Mouse (Mus musculus) cerebellum, postnatal 36 days (tissue): ENCODE results near the gene Tnfsfm13.
A peak's percentile ranks its signal among the peaks of the same experiment; 100 is the strongest.
"Not testable (repeated sequence)": the region's sequence is repeated elsewhere in the genome, so short reads cannot be mapped to it uniquely, and the experiment has no call there.

Source experiments
- DNase-seq, 2 experiments: peaks; one replicate each; pipeline ENCODE4 v3.0.0; 2021 to 2022; ENCODE audit warnings: mixed read lengths in 2 of 2

Gene Tnfsfm13

DNA sequence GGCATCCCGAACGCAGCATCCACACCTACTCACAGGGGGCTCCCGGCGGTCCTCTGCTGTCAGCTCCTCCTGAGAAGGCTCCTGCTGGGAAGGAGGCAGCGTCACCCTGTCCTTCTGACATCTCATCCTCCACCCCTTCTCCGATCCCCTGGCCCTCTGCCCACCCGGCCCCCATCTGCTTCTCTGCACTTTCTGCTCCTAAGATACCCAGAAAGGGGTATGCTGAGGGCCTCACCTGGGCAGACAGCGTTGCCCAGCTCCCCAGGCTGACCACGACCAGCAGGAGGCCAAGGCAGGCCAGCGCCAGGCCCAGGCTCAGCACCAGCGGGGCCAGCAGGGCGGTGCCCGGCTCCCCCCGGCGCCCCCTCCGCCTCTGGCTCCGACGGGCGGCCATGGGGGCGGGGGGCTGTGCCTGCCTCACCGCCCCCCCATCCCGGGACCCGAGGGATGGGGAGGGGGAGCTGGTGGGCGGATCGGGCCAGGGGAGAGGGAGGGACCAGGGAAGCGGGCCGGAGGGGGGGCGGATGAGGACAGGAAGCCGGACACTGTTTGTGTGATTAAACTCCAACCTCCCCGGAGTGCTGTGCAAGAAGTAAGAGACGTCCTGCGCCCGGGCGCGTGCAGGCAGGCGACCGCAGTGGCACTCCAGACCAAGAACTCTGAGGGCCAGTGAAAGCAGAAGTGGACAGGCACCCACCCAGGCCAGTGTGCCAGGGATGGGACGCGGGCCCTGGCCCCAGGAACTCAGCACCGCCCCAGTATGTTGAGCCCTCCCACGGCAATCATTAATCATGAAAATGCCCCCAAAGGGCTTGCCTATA lies at the start of gene Tnfsfm13, which contains the start of gene Tnfsf12:
Tnfsfm13 (minus strand) TSS at position 738 of the 821 bp plus-strand sequence.
Tnfsf12 (minus strand) TSS at position 489 of the 821 bp plus-strand sequence.
- peak; percentile 66 to 67 for DNase-seq

DNA sequence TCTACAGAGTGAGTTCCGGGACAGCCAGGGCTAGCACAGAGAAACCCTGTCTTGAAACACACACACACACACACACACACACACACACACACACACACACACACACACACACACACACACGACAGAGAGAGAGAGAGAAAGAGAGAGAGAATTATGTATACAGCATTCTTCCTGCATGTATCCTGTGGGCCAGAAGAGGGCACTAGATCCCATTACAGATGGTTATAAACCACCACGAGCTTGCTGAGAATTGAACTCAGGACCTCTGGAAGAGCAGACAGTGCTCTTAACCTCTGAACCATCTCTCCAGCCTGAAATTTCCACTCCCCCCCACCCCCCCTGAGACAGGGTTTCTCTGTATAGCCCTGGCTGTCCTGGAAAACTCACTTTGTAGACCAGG lies 35.5 kb upstream of the Tnfsfm13 start:
- not testable (repeated sequence) for DNase-seq

DNA sequence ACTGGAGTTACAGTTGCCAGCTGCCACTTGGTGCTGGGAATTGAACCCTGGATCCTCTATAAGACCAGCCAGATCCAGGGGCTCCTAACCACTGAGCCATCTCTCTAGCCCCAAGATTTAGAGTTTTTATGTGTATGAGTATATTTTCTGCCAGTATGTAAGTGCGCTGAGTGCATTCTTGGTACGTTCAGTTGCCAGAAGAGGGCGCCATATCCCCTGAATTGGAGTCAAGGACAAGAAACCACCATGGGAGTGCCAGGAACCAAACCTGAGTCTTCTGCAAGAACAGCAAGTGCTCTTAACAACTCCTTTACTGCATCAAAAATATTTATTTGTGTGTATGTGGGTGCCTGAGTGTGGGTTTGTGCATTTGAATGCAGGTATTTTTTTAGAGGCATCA lies 33.2 kb upstream of the Tnfsfm13 start:
- DNase-seq = peak; percentile 57 to 58

DNA sequence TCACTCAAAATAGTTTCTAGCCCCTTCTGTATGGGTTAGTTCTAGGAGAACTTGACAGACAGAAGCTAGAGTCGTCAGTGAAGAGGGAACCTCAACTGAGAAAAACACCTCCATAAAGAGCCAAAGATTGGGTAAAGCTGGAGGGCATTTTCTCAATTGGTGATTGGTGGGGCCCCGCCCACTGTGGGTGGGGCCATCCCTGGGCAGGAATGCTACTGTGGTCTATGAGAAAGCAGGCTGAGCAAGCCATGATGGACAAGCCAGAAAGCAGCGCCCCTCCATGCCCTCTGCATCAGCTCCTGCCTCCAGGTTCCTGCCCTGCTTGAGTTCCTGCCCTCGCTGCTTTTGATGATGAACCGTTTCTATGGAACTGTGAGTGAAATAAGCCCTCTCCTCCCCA lies 30.1 kb upstream of the Tnfsfm13 start:
- DNase-seq = no peak

DNA sequence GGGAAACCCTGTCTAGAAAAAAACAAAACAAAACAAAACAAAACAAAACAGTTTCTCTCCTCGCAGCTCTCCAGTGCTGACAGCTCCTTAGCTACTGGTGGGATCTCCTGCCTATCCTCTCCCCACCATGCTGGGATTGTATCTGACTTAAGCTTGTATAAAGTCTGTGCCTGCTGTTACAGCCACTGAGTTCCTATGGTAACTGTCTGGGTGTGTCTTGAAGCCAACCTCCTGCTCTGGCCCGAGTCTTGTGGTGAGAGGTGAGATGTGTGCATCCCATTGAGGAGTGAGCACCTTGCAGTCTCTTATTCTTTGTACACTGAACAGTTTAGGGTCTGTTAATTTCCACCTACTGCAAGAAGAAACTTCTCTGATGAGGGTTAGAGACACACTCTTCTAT lies 27.2 kb upstream of the Tnfsfm13 start:
- no peak for DNase-seq

DNA sequence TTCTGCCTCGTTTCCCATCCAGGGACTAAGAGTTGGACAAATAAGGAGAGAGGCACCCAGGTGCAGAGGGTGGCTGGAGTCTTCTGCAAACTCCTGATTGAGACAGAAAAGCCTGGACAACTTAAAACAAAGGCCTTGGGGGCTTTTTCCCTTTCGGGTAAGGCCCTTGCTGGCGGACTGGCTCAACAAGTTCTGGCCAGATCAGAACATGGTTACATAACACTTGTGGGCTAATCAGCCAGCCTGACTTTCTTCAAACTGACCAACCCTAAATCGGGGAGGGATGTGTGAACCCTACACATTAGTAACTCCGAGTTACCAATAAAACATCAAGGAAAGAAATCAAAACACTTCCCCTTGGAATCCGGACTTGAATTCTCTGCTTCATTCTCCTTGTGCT lies 25.0 kb upstream of the Tnfsfm13 start:
- no peak for DNase-seq

DNA sequence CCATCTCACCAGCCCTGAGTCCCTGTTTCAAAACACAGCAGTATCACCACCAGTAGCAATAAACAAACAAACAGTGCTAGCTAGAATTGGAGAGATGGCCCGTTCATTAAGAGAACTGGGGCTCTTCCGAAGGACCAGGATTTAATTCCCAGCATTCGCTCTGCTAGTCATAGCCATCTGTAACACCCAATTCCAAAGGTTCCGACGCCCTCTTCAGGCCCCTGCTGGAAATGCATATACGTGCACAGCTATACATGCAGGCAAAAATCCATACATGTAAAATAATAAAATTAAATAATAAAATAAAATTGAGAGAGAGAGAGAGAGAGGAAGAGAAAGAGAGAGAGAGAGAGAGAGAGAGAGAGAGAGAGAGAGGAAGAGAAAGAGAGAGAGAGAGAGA lies 23.5 kb upstream of the Tnfsfm13 start:
- DNase-seq = no peak

DNA sequence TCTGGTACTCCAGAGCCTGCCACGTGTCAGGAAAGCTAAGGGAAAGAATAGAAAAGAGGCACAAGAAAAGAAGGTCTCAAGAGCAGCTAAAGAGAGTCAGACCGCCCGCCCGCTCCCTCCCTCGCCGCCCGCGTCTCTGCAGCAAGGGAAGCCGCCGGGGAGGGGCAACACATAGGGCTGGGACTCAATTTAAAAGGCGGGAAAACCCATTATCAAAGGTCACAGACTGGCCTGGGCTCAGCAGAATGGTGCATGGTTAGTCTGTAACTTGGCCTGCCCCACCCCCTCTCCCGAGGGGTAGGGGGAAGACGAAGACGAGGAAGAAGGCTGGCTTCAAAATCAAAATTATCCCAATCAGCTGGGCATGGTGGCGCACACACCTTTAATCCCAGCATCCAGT lies 22.8 kb upstream of the Tnfsfm13 start:
- DNase-seq = no peak

DNA sequence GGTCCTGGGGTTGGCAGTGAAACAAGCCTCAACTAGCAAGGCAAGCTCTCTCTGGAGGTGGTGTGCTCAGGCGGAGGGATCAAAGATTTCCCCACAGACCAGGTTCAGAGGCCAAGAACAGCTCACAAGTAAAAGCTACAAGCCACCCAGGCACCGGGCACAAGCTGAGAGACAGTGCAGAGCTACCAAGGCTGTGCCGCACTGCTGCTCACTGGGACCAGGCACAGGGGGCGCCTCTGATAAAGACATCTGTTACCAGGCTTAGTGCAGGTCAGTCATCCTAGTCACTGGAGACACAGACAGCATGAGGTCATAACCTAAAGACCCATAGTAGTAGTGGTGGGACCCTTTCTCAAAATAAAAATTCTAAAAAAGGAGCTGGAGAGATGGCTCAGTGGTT lies 21.1 kb upstream of the Tnfsfm13 start:
- no peak for DNase-seq

DNA sequence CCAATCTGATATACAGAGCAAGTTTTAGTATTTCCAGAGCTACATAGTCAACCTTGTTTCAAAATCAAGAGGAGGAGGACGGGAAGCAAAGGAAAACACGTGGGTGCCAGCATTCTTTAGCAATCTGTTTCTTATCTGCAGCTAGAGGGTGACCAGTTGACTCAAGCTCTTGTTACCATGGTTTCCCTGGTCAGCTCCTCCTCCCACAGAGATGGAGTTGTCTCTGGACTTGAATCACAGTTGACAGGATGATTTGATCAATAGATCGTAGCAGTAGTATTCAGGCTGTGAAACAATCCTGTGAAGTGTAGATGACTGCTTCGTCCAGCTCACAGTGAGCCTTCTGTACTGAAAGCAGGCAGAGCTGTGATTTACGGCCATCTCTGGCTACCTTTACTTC lies 20.0 kb upstream of the Tnfsfm13 start:
- no peak for DNase-seq

DNA sequence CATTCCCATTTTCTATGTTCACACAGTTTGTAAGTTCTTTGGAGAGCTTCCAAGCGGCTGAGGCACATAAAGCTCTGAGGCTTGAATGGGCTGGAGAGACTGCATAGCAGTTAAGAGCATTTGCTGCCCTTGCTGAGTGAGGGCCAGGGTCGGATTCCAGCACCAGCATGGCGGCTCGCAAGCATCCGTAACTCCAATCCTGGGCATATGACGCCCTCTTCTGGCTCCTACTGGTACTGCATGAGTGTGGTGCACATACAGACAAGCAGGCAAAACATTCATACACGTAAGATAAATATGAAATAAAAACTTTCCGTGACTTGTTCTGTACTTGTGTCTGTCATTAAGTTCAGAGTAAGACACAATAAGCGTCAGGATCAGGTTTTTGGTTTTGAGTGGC lies 19.6 kb upstream of the Tnfsfm13 start:
- peak; percentile 32 to 38 for DNase-seq

DNA sequence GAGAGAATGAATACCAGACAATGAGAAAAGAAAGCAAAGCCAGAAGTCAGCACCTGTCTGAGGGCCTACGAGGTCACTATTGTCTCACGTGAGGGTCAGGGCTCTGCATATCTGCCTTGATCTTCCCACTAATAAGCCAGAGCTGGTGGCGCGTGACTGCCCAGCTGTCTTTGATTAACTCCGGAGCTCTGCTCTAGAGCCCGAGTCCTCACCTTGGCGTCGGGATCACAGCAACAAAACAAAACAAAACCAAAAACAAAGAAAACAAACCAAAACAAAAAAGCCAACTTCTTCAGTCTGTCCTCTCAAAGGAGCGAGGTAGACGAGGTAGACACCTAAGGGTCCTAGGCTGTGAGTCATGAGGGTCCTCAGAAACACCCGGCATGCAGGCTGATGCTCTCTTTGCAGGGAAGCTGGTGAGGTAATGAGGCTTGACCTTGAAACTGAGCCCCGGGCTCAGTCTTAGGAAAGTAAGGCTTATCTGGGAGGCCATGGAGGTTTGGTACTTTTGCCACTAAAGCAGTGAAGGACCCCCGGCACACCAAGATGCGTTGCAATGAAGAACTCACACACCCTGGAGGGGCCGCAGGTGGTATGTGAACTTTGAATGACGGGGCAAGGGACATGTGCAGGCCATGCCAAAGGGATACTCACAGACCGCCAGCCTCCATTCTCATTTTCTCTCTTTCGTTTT lies 18.9 kb upstream of the Tnfsfm13 start:
- DNase-seq = no peak

DNA sequence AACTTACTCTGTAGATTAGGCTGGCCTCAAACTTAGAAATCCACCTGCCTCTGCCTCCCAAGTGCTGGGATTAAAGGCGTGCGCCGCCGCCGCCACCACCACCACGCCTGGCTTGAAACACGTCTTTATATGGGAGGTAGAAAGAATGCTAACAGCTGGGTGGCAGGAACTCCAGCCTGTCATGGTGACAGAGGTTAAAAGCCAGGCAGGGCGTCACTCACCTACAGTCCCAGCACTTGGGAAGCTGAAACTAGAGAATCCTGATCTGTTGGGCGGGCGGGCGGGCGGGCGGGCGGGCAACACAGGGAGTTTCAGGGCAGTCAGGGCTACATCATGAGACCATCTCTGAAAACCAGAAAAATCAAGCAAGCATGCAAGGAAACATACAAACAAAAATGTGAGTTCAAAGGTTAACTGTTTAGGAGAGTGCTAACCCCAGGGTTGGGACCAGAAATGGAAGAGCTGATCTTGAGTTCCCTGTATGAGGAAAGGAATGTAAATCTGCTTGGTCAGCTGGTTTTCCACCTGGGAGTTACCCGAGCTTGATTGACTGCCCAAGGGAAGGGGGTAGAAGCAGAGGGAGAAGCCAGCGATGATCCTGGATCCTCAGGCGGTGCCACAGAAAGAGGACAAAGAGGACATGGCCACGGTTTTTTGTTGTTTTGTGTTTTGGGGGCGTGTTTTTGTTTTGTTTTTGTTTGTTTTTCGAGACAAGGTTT lies 17.2 kb upstream of the Tnfsfm13 start:
- DNase-seq = no peak

DNA sequence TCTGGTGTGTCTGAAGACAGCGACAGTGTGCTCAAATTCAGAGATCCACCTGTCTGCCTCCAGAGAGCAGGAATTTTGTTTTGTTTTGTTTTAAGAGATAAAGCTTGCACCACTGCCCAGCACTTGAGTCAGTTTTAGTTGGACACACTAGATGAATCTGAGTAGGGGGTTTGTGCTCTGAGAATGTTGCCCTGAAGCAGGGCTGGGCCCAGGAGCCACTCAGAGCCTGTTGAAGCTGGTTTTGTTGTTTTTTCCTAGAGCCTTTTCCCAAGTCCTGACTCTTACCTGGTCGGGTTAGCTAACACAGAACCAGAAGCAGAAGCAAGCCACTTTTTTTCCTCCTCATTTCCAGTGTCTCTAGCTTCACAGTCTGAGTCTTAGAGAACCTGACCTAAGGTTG lies 15.2 kb upstream of the Tnfsfm13 start:
- no peak for DNase-seq

DNA sequence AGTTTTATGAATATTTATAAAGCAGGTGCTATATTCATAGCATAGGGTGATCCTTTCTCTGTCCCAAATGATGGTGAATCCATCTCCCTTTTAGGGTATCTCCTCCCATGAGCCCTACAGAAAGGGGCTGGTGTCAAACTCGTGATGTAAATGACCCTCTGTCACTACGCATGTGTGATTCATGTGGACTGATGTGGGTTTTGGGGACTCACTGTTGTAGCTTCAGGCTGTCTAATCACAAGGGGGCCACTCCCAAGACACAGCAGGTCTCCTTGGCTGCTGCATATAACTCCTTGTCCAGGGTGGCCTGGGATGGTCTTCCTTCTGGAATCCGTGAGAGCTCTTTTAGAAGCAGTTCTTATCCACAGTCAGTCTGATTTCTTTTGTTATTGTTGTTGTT lies 14.6 kb upstream of the Tnfsfm13 start:
- no peak for DNase-seq

DNA sequence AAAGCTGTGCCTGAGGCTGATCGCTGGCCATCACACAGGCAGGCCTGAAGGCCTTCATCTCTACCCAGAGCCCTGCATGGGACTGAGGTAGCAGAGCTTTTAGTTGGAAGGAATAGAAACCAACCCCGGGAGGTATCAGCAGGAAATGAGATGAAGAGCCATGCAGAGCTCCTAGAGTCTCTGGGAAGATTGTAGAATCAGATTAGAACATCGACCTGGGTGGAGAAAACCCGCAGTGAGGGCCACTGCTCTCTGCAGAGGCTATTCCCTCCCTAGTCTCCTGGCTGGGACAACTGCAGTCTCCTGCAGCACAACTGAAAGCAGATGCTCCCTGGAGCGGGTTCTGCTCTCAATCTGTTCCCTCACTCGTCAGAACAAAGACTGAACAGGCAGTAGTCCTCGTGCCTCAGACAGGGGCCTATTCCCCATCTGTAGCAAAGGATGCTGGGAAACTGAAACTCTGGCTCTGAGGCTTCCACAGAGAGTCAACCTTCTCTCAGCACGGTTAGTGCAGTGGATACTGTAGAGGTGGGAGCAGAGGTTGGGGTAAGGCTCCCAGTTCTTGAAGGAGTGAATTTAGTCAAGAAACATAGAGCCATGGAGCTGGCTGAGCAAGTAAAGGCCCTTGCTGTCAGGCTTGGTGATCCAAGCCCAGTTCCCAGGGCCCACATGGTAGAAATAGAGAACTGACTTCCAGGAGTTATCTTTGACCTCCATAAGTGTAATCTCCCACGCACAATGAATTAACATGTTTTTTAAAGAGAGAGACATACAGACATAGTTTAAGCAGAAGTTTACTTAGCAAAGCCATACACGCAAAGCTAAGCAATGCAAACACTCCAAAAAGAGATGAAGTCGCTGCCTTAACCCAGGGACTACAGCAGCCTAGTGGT lies 13.9 kb upstream of the Tnfsfm13 start:
- no peak for DNase-seq

DNA sequence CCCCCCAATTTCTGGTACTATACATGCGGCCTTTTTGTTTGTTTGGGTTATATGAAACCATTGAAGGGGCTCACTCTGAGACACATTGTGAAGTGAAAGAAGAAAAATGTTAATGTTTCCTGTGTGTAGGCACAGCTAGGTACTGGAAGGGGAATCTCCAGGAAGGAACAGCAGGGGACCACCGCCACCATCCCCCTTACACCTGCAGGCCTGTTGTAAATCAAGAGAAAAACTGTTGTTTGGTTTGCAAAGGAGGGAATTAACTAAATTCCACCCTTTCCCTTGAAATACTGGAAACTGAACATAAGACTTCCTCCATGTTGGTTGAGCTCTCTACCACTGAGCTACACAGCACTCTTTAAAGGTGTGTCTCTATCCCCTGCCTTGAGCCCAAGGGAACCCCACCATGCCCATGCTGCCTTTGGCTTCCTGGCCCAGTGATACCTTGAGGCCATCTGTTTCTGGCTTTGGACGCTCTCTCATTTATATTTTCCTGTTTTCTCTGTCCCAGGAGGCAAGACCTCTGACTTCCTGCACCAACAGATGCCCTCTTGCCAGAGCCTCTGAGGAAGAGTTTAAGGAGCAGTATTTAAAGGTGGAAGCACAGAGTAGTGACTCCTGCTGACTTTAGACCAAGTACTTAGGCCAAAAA lies 12.8 kb upstream of the Tnfsfm13 start:
- DNase-seq = peak; percentile 28 to 30

DNA sequence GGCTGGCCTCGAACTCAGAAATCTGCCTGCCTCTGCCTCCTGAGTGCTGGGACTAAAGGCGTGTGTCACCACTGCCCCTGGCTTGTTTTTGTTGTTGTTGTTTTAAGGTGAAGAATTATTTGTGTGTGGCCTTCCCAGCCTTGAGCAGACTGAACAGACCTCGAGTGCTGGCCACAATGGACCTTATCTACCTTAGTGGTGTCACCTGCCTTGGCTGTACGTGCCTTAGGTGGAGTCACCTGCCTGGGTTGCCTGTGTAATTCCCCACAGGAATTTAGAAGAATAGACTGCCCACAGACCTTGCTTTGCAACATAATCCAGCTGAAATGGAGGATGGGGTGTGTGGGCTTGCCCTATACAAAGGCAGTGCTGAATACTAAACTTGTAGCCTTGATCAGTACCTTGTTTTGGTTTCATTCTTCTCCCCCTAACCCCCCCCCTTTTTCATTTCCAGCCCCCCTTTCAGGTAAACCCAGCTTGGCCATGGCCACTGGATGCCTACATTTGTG lies 12.0 kb upstream of the Tnfsfm13 start:
- no peak for DNase-seq

DNA sequence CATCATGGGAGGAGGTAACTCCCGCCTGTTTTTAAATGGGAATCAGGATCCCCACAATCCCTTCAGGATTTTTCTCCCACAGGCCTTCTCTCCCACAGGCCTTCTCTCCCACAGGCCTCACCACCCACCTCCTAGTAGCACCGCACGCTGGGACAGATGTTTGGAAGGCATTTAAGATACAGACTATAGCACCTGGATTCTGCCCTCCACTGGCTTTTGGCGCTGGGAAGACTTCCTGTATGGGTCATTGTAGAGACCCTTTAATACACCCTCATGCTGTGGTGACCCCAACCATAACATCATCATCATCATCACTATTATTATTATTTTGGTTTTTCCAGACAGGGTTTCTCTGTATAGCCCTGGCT lies 11.6 kb upstream of the Tnfsfm13 start:
- DNase-seq = no peak

DNA sequence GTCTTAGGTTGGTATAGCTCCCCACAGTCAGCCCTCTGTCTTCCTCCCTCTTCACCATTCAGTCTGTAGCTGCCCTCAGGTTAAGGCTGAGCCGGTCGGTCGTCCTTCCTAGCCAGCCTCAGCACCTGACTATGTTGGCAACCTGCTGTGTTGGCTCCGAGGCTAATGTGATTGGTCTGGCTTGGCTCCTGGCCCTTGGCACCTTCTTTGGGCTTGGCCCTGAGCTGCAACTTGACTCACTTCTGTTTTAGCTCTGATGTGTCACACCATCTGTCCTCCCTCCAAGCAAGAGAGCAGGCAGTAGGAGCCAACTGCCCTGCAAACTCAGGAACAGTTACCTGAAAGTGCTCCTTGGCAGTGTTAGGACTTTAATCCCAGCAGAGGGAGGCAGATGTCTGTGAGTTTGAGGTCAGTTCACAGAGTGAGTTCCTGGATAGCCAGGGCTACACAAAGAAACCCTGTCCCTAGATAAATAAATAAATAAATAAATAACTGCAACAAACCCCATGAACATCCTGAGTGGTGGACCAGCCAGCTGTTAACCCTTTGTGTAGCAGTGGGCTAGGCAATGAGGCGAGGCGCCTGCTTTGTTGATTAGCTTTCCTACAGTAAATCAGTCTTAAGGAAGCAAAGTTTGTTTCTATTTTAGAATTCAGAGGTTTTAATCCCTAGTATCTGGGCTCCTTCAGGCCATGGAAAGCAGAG lies 11.0 kb upstream of the Tnfsfm13 start:
- peak; percentile 97 to 99 for DNase-seq

DNA sequence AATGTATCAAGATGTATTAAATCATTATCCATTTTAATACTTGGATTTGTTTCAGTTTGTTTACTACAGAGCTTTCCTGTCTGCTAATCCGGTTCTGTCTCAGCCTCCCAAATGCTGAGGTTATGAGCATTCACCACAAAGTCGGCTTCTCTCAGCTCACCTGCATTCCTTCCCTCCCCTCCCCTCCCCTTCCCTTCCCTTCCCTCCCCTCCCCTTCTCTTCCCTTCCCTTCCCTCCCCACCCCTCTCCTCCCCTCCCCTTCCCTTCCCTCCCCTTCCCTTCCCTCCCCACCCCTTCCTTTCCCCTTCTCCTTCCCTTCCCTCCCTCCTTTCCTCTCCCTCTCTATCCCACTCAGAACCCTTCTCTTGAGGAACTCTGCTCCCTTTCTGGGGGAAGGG lies 8.7 kb upstream of the Tnfsfm13 start:
- no peak for DNase-seq
